Mouse (Mus musculus) forebrain, embryonic 13.5 days (tissue): ENCODE data around the gene Atp11a. TPM values are rescaled to one million over a fixed set of nuclear protein-coding genes. Genes with fewer than 3 reads are reported as not detected.
A peak's percentile ranks its signal among the peaks of the same experiment; 100 is the strongest.

Source experiments
- ATAC-seq: fragments of 200-750 bp; cut with Nextera tagmentation; 2 replicates; pipeline ENCODE4 v1.8.0; 2017
- H3K27ac ChIP-seq: fragments of 300-500 bp; sonication (generic); 2 replicates; pipeline ENCODE4 v1.5.1; 2015; ENCODE audit warnings: inconsistent platforms, mild to moderate bottlenecking, moderate library complexity
- H3K27me3 ChIP-seq: fragments of 300-500 bp; sonication (generic); 2 replicates; pipeline ENCODE4 v1.6.1; 2015; ENCODE audit warnings: mild to moderate bottlenecking, inconsistent platforms
- H3K36me3 ChIP-seq: fragments of 300-500 bp; sonication (generic); 2 replicates; pipeline ENCODE4 v1.6.1; 2015; ENCODE audit warnings: mild to moderate bottlenecking, inconsistent platforms; ENCODE audit not compliant: poor library complexity, severe bottlenecking
- H3K4me1 ChIP-seq: fragments of 300-500 bp; sonication (generic); 2 replicates; pipeline ENCODE4 v1.6.1; 2015; ENCODE audit warnings: inconsistent platforms
- H3K4me2 ChIP-seq: fragments of 300-500 bp; sonication (generic); 2 replicates; pipeline ENCODE4 v1.6.1; 2015; ENCODE audit warnings: inconsistent platforms, mild to moderate bottlenecking, moderate library complexity
- H3K4me3 ChIP-seq: fragments of 300-500 bp; sonication (generic); 2 replicates; pipeline ENCODE4 v1.5.1; 2015; ENCODE audit warnings: mild to moderate bottlenecking, inconsistent platforms
- H3K9ac ChIP-seq: fragments of 300-500 bp; sonication (generic); 2 replicates; pipeline ENCODE4 v1.6.1; 2015; ENCODE audit warnings: mild to moderate bottlenecking, inconsistent platforms
- H3K9me3 ChIP-seq: fragments of 300-500 bp; sonication (generic); replicated peaks from 2 replicates; pipeline ENCODE4 v1.6.1; 2016; ENCODE audit warnings: inconsistent platforms
- WGBS: fragments of 180-500 bp; shearing (Covaris S2); methylation state at CpG from one replicate; pipeline ENCODE4 v1.1.7; 2015; 5-methylcytosine and 5-hydroxymethylcytosine counted together
- polyA plus RNA-seq: library from polyadenylated mRNA; unstranded; fragments of >200 nt; fragmentation: Nextera tagmentation; extraction: Ambion mirVana; gene quantifications from 2 replicates; pipeline ENCODE4 v1.2.1, GENCODE M21; 2015

The Atp11a gene
- polyA plus RNA-seq, 1 experiment from 2014 or later, result 10.1 TPM

GRCm38 (mm10) chr8:12825236-12825635, 68.4 kb downstream of the Atp11a start:
- ATAC-seq, result no peak
- Histone ChIP-seq H3K36me3 (peaks cover 85% of the 10 kb centered on the region), H3K27ac (no peak overlapping the region), H3K27me3 (no peaks in the 10 kb centered on the region), H3K9me3 (no peaks in the 10 kb centered on the region), H3K9ac (no peak overlapping the region), H3K4me1 (no peaks in the 10 kb centered on the region), H3K4me2 (no peak overlapping the region), H3K4me3 (no peak overlapping the region)
- 83% methylated on average over 6 of the region's 6 CpGs for WGBS

- H3K4me2 ChIP-seq, result no peak overlapping the region
- no peak overlapping the region for H3K9ac ChIP-seq
- no peak overlapping the region for H3K4me3 ChIP-seq
- peaks cover 89% of the 10 kb centered on the region for H3K36me3 ChIP-seq
- ATAC-seq, result no peak
- no peaks in the 10 kb centered on the region for H3K4me1 ChIP-seq
- 93% methylated on average over 8 of the region's 8 CpGs for WGBS
- no peaks in the 10 kb centered on the region for H3K9me3 ChIP-seq
- H3K27me3 ChIP-seq, result no peaks in the 10 kb centered on the region
- no peak overlapping the region for H3K27ac ChIP-seq
Observed at GRCm38 (mm10) chr8:12825686-12826237, 68.9 kb downstream of the Atp11a start.

GRCm38 (mm10) chr8:12827124-12827523, 70.3 kb downstream of the Atp11a start:
- H3K4me2 ChIP-seq, result no peak overlapping the region
- no peak overlapping the region for H3K4me3 ChIP-seq
- no peaks in the 10 kb centered on the region for H3K9me3 ChIP-seq
- H3K9ac ChIP-seq, result no peak overlapping the region
- WGBS, result 95% methylated on average over 9 of the region's 9 CpGs
- no peak overlapping the region for H3K27ac ChIP-seq
- H3K36me3 ChIP-seq, result peaks cover 89% of the 10 kb centered on the region
- no peak for ATAC-seq
- peaks cover 9% of the 10 kb centered on the region for H3K4me1 ChIP-seq
- no peaks in the 10 kb centered on the region for H3K27me3 ChIP-seq

- Histone ChIP-seq H3K4me3 (no peak overlapping the region), H3K36me3 (peaks cover 89% of the 10 kb centered on the region), H3K9me3 (no peaks in the 10 kb centered on the region), H3K4me1 (peaks cover 12% of the 10 kb centered on the region), H3K27ac (no peak overlapping the region), H3K27me3 (no peaks in the 10 kb centered on the region), H3K9ac (no peak overlapping the region), H3K4me2 (no peak overlapping the region)
- 94% methylated on average over 6 of the region's 6 CpGs for WGBS
- ATAC-seq, result no peak
Observed at GRCm38 (mm10) chr8:12828298-12828697, 71.5 kb downstream of the Atp11a start.

GRCm38 (mm10) chr8:12829381-12829780, 72.6 kb downstream of the Atp11a start:
- Histone ChIP-seq H3K9me3 (no peaks in the 10 kb centered on the region), H3K4me3 (no peak overlapping the region), H3K27me3 (no peaks in the 10 kb centered on the region), H3K27ac (no peak overlapping the region), H3K4me1 (peaks cover 12% of the 10 kb centered on the region), H3K4me2 (no peak overlapping the region), H3K9ac (no peak overlapping the region), H3K36me3 (peaks cover 94% of the 10 kb centered on the region)
- ATAC-seq, result no peak
- 80% methylated on average over 1 of the region's 1 CpGs for WGBS

- 0 out of 2 replicates have a peak overlapping the region, but pooled peaks have one; percentile 23 for H3K9ac ChIP-seq
- H3K27ac ChIP-seq, result peak overlapping the region; percentile 76
- H3K4me2 ChIP-seq, result no peak overlapping the region
- H3K27me3 ChIP-seq, result no peaks in the 10 kb centered on the region
- H3K9me3 ChIP-seq, result no peaks in the 10 kb centered on the region
- peaks cover 12% of the 10 kb centered on the region for H3K4me1 ChIP-seq
- H3K4me3 ChIP-seq, result no peak overlapping the region
- ATAC-seq, result peak; percentile 70
- WGBS, result 58% methylated on average over 7 of the region's 7 CpGs
- peaks cover 93% of the 10 kb centered on the region for H3K36me3 ChIP-seq
Observed at GRCm38 (mm10) chr8:12831659-12832589, 75.1 kb downstream of the Atp11a start.

GRCm38 (mm10) chr8:12833616-12834015, 76.8 kb downstream of the Atp11a start:
- ATAC-seq, result no peak
- Histone ChIP-seq H3K9ac (no peak overlapping the region), H3K27me3 (no peaks in the 10 kb centered on the region), H3K4me2 (no peak overlapping the region), H3K36me3 (peaks cover 91% of the 10 kb centered on the region), H3K27ac (no peak overlapping the region), H3K4me3 (no peak overlapping the region), H3K4me1 (peaks cover 12% of the 10 kb centered on the region), H3K9me3 (no peaks in the 10 kb centered on the region)
- 92% methylated on average over 5 of the region's 5 CpGs for WGBS

- no peaks in the 10 kb centered on the region for H3K9me3 ChIP-seq
Observed at GRCm38 (mm10) chr8:12840834-12841233, 84.0 kb downstream of the Atp11a start.

GRCm38 (mm10) chr8:12842342-12842995, 85.7 kb downstream of the Atp11a start:
- Histone ChIP-seq H3K9ac (no peak overlapping the region), H3K9me3 (no peaks in the 10 kb centered on the region), H3K27ac (no peak overlapping the region), H3K4me2 (no peak overlapping the region), H3K27me3 (no peaks in the 10 kb centered on the region), H3K4me1 (no peaks in the 10 kb centered on the region), H3K4me3 (no peak overlapping the region), H3K36me3 (peaks cover 86% of the 10 kb centered on the region)
- 95% methylated on average over 11 of the region's 11 CpGs for WGBS
- ATAC-seq, result no peak

More at GRCm38 (mm10) chr8:12840834-12841233, 84.0 kb downstream of the Atp11a start:
- Histone ChIP-seq H3K27ac (no peak overlapping the region), H3K4me3 (no peak overlapping the region), H3K4me2 (no peak overlapping the region), H3K4me1 (no peaks in the 10 kb centered on the region), H3K27me3 (no peaks in the 10 kb centered on the region), H3K9ac (no peak overlapping the region), H3K36me3 (peaks cover 88% of the 10 kb centered on the region)
- ATAC-seq, result no peak
- 89% methylated on average over 7 of the region's 7 CpGs for WGBS

- H3K9me3 ChIP-seq, result no peaks in the 10 kb centered on the region
- peaks cover 87% of the 10 kb centered on the region for H3K36me3 ChIP-seq
- H3K4me2 ChIP-seq, result no peak overlapping the region
- no peak for ATAC-seq
- H3K9ac ChIP-seq, result no peak overlapping the region
- no peak overlapping the region for H3K4me3 ChIP-seq
- no peak overlapping the region for H3K27ac ChIP-seq
- WGBS, result 95% methylated on average over 16 of the region's 16 CpGs
- no peaks in the 10 kb centered on the region for H3K4me1 ChIP-seq
- no peaks in the 10 kb centered on the region for H3K27me3 ChIP-seq
Observed at GRCm38 (mm10) chr8:12844347-12844950, 87.6 kb downstream of the Atp11a start.

- H3K4me3 ChIP-seq, result no peak overlapping the region
- peaks cover 92% of the 10 kb centered on the region for H3K36me3 ChIP-seq
- no peaks in the 10 kb centered on the region for H3K27me3 ChIP-seq
- no peak overlapping the region for H3K9ac ChIP-seq
- H3K4me2 ChIP-seq, result no peak overlapping the region
- no peaks in the 10 kb centered on the region for H3K4me1 ChIP-seq
- 89% methylated on average over 6 of the region's 6 CpGs for WGBS
- H3K27ac ChIP-seq, result no peak overlapping the region
- ATAC-seq, result no peak
- no peaks in the 10 kb centered on the region for H3K9me3 ChIP-seq
Observed at GRCm38 (mm10) chr8:12846447-12846846, 89.6 kb downstream of the Atp11a start.

GRCm38 (mm10) chr8:12851241-12851640, 94.4 kb downstream of the Atp11a start:
- H3K9ac ChIP-seq, result no peak overlapping the region
- no peak overlapping the region for H3K27ac ChIP-seq
- no peaks in the 10 kb centered on the region for H3K27me3 ChIP-seq
- WGBS, result 90% methylated on average over 10 of the region's 10 CpGs
- peaks cover 73% of the 10 kb centered on the region for H3K36me3 ChIP-seq
- no peak overlapping the region for H3K4me2 ChIP-seq
- ATAC-seq, result no peak
- no peaks in the 10 kb centered on the region for H3K9me3 ChIP-seq
- no peaks in the 10 kb centered on the region for H3K4me1 ChIP-seq
- H3K4me3 ChIP-seq, result no peak overlapping the region
